Mouse (Mus musculus) liver, embryonic 12.5 days (tissue): ENCODE data around the gene Chd5. TPM values are rescaled to one million over a fixed set of nuclear protein-coding genes. Genes with fewer than 3 reads are reported as not detected.

Experiments
- ATAC-seq: fragments of 200-750 bp; cut with Nextera tagmentation; 2 replicates; pipeline ENCODE4 v1.8.0; 2017; ENCODE audit warnings: moderate number of reproducible peaks, mild to moderate bottlenecking, moderate library complexity
- H3K27ac ChIP-seq: fragments of 300-500 bp; sonication (generic); 2 replicates; pipeline ENCODE4 v1.5.1; 2016; ENCODE audit warnings: mild to moderate bottlenecking
- H3K27me3 ChIP-seq: fragments of 300-500 bp; sonication (generic); replicated peaks from 2 replicates; pipeline ENCODE4 v1.6.1; 2016; ENCODE audit warnings: mild to moderate bottlenecking, moderate library complexity
- H3K36me3 ChIP-seq: fragments of 300-500 bp; sonication (generic); 2 replicates; pipeline ENCODE4 v1.6.1; 2016; ENCODE audit warnings: mild to moderate bottlenecking, moderate library complexity
- H3K4me1 ChIP-seq: fragments of 300-500 bp; sonication (generic); 2 replicates; pipeline ENCODE4 v1.6.1; 2016
- H3K4me2 ChIP-seq: fragments of 300-500 bp; sonication (generic); 2 replicates; pipeline ENCODE4 v1.6.1; 2016; ENCODE audit warnings: mild to moderate bottlenecking, moderate library complexity
- H3K4me3 ChIP-seq: fragments of 300-500 bp; sonication (generic); 2 replicates; pipeline ENCODE4 v1.5.1; 2016; ENCODE audit warnings: mild to moderate bottlenecking, moderate library complexity
- H3K9ac ChIP-seq: fragments of 300-500 bp; sonication (generic); 2 replicates; pipeline ENCODE4 v1.6.1; 2016; ENCODE audit warnings: mild to moderate bottlenecking, moderate library complexity
- H3K9me3 ChIP-seq: fragments of 300-500 bp; sonication (generic); replicated peaks from 2 replicates; pipeline ENCODE4 v1.6.1; 2016; ENCODE audit warnings: mild to moderate bottlenecking, moderate library complexity
- WGBS: fragments of 180-500 bp; shearing (Covaris S2); methylation state at CpG from one replicate; pipeline ENCODE4 v1.1.7; 2016; ENCODE audit not compliant: insufficient replicate concordance; 5-methylcytosine and 5-hydroxymethylcytosine counted together
- polyA plus RNA-seq: library from polyadenylated mRNA; unstranded; fragments of >200 nt; fragmentation: Nextera tagmentation; extraction: Ambion mirVana; gene quantifications from 2 replicates; pipeline ENCODE4 v1.2.1, GENCODE M21; 2016

Gene Chd5
- polyA plus RNA-seq, 1 experiment from 2014 or later: 0.01 TPM

DNA sequence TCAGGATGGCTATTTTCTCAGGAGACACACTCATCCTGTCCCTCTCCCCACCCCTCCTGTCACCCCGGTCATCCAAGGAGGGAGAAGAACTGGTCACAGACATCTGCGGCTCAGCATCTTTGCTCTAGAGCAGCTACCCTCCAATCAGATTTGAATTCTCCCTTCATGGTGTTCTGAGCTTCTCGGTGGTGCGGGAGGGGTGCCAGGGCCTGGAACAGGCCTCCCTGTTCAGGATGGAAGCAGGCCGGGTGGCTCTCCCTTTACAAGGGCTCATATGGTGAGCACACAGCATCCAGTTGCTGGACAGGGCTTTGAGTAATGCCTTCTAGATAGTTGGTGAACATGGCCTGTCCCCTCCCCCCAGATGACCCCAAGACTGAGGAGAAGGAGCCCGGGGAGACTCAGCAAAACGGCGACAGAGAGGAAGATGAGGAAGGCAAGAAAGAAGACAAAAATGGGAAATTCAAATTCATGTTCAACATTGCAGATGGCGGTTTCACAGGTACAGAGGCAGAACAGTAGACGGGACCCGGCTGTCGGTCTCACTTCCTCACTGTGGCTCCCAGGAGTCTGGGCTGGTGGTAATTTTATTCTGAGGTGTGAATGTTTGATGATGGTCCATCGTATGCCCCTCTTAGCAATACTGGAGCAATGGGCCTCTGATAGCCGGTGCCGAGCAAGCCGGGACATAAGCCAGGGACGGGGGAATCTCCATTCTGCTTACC lies 44.2 kb downstream of the Chd5 start:
- no peak for ATAC-seq
- Histone ChIP-seq H3K4me3 (no peak overlapping the region), H3K9ac (no peak overlapping the region), H3K27ac (no peak overlapping the region), H3K36me3 (no peaks in the 10 kb centered on the region), H3K27me3 (peaks cover 13% of the 10 kb centered on the region), H3K4me1 (no peaks in the 10 kb centered on the region), H3K4me2 (no peak overlapping the region), H3K9me3 (no peaks in the 10 kb centered on the region)
- 71% methylated on average over 17 of the region's 17 CpGs for WGBS

DNA sequence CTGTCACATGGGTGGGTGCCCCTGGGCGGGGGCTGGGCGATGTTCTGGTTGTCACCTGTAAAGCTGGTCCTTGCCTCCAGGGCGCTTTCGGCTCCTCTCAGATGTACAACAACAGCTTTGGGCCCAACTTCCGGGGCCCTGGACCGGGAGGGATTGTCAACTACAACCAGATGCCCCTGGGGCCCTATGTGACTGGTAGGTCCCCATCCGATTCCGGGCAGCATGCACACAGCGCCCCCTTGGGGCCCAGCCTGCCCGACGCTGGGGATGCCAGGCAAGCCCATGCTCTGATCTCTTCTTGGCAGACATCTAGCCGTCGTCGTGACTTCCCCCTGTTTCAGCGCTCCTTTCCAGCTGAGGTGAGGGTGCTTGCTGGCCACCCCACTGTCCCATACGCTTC lies 47.2 kb downstream of the Chd5 start:
- H3K4me1 ChIP-seq: no peaks in the 10 kb centered on the region

DNA sequence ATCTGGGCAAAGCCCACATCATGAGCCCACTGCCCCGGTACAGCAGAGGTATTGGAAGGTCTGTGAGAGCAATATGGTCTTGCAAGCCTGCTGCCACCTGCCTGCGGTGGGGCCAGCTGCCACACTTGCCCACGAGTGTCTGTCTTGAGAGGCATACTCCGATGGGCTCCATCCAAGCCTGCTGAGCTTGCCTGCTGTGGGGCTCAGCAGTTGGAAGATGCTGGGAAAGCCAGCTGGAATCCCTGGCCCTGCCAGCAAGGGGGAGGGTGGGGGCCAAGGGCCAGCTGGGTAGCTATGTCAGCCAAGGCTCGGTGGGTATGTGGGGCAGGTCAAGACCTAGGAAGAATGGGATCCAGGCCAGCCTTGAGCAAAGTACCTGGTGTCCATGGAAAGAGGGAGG lies 53.7 kb downstream of the Chd5 start:
- ATAC-seq: no peak
- no peak overlapping the region for H3K27ac ChIP-seq
- H3K4me1 ChIP-seq: no peaks in the 10 kb centered on the region
- H3K36me3 ChIP-seq: no peaks in the 10 kb centered on the region
- H3K27me3 ChIP-seq: no peaks in the 10 kb centered on the region
- no peak overlapping the region for H3K9ac ChIP-seq
- H3K9me3 ChIP-seq: no peaks in the 10 kb centered on the region
- H3K4me2 ChIP-seq: no peak overlapping the region
- 69% methylated on average over 5 of the region's 5 CpGs for WGBS
- H3K4me3 ChIP-seq: no peak overlapping the region

More for the DNA sequence above, 47.2 kb downstream of the Chd5 start:
- H3K27ac ChIP-seq: no peak overlapping the region
- no peak overlapping the region for H3K4me2 ChIP-seq
- WGBS: 48% methylated on average over 16 of the region's 16 CpGs
- H3K36me3 ChIP-seq: no peaks in the 10 kb centered on the region
- no peak overlapping the region for H3K9ac ChIP-seq
- H3K9me3 ChIP-seq: no peaks in the 10 kb centered on the region
- H3K27me3 ChIP-seq: peaks cover 6% of the 10 kb centered on the region; the same call in 1 of the 2 replicates
- H3K4me3 ChIP-seq: no peak overlapping the region
- no peak for ATAC-seq

DNA sequence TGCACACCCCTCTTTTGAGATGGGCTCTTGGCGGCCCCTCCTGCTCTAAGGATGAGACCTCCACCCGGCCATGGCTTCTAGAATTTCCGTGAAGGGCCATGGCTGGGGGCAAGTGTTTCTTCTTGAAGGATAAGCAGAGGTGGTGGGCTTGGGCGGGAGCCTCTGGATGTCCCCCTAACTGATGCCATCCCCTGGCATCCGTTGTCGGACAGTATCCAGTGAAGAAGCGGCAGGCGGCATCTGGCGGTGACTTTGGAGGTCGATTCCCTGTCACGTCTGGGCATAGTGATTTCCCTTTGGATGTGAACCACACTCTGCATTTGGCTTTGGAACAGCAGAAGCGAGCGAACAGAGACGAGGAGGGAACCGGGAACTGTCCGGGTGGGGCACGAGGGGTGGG lies 54.2 kb downstream of the Chd5 start:
- H3K4me3 ChIP-seq: no peak overlapping the region
- no peaks in the 10 kb centered on the region for H3K9me3 ChIP-seq
- no peak overlapping the region for H3K4me2 ChIP-seq
- H3K27ac ChIP-seq: no peak overlapping the region
- H3K36me3 ChIP-seq: no peaks in the 10 kb centered on the region
- no peaks in the 10 kb centered on the region for H3K27me3 ChIP-seq
- no peak for ATAC-seq
- no peak overlapping the region for H3K9ac ChIP-seq
- H3K4me1 ChIP-seq: no peaks in the 10 kb centered on the region
- WGBS: 76% methylated on average over 17 of the region's 17 CpGs

DNA sequence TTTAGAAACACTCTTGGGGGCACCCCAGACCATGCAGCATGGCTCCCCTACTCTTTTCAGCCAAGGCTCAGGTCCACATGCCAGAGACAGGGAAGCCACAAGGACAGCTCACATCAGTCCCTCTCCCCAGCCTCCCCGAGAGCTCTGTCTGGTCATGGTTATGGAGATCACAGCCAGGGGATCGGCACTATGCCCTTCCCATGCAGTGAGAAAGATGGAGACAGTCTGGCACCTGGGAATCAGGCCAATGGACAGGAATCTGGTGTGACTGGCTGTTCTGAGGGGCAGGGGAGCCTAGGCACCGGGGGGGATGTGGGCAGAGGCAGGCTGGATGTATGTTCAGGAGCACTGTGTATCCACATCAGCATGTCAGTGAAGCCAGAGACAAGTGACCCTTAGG lies 60.5 kb downstream of the Chd5 start:
- Histone ChIP-seq H3K4me2 (no peak overlapping the region), H3K36me3 (no peaks in the 10 kb centered on the region), H3K4me1 (no peaks in the 10 kb centered on the region), H3K9ac (no peak overlapping the region), H3K27ac (no peak overlapping the region), H3K9me3 (no peaks in the 10 kb centered on the region), H3K4me3 (no peak overlapping the region), H3K27me3 (no peaks in the 10 kb centered on the region)
- WGBS: 76% methylated on average over 3 of the region's 3 CpGs
- ATAC-seq: no peak

DNA sequence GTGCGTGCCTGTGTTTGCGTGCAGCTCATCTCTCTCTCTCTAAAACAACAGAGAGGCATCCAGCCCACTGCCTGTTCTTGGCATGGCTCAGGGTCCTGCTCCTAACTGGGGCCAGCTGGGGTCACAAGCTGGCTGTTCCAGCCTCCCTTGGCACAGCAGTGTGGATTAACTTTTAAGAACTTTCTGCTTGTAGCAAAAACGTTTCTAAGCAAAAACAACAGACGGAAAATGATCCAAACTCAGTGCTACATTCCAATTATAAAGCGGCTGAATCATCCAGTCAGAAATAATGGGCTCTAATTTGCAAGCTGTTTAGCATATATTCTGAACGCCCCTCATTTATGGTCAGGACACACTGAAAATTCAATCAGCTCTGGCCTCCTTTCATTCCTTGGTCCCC lies 66.7 kb downstream of the Chd5 start:
- Histone ChIP-seq H3K27me3 (no peaks in the 10 kb centered on the region), H3K36me3 (no peaks in the 10 kb centered on the region), H3K27ac (no peak overlapping the region), H3K9ac (no peak overlapping the region), H3K4me3 (no peak overlapping the region), H3K4me2 (no peak overlapping the region), H3K9me3 (no peaks in the 10 kb centered on the region), H3K4me1 (no peaks in the 10 kb centered on the region)
- ATAC-seq: no peak
- WGBS: 57% methylated on average over 6 of the region's 6 CpGs

DNA sequence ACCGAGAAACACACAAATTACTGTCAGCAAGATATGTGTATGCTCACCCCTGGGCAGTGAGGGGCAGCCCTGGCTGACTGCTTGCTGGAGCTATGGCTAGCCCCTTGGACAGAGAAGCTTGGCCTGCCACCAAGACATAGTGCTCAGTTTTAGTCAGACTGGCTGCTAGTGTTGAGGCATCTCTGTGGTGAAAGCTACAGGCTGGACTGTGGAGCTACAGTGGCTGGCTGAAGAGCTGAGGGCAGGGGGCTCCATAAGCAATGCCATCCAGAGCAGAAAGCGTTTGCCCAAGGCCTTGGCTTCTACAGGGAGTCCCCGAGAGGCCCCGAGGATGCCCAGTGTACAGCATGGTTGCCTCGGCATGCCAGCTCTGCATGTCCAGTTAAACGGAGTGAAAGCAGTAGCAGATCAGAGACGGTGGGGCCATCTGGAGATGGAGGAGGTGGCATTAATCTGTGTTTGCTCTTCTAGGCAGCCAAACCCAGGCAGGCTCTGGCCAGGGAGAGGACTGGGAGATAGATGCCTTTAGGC lies 67.3 kb downstream of the Chd5 start:
- no peaks in the 10 kb centered on the region for H3K4me1 ChIP-seq
- no peak overlapping the region for H3K4me2 ChIP-seq
- H3K27ac ChIP-seq: no peak overlapping the region
- 59% methylated on average over 7 of the region's 7 CpGs for WGBS
- no peaks in the 10 kb centered on the region for H3K27me3 ChIP-seq
- ATAC-seq: no peak
- H3K36me3 ChIP-seq: no peaks in the 10 kb centered on the region
- no peak overlapping the region for H3K4me3 ChIP-seq
- H3K9me3 ChIP-seq: no peaks in the 10 kb centered on the region
- no peak overlapping the region for H3K9ac ChIP-seq

DNA sequence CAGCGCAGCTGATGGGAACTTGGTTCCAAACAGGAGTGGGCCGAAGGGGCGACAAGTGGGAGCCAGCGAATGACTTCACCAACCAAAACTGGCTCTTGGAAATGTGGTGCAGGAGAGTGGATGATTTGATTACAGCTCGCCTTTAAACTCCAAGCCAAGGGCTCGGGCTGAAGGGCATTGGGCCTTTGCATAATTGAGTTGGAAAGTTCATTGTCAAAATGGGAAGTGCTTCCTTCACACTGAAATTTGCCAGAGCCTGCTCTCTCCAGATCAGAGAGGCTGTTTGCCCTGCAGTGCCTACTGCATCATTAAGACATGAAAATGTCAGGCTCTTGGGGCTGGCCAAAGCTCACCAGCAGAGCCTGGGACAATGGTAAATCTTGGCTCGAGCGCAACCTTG lies 68.1 kb downstream of the Chd5 start:
- Histone ChIP-seq H3K9me3 (no peaks in the 10 kb centered on the region), H3K27ac (no peak overlapping the region), H3K9ac (no peak overlapping the region), H3K27me3 (no peaks in the 10 kb centered on the region), H3K4me1 (no peaks in the 10 kb centered on the region), H3K36me3 (no peaks in the 10 kb centered on the region), H3K4me2 (no peak overlapping the region), H3K4me3 (no peak overlapping the region)
- ATAC-seq: no peak
- 69% methylated on average over 8 of the region's 8 CpGs for WGBS

DNA sequence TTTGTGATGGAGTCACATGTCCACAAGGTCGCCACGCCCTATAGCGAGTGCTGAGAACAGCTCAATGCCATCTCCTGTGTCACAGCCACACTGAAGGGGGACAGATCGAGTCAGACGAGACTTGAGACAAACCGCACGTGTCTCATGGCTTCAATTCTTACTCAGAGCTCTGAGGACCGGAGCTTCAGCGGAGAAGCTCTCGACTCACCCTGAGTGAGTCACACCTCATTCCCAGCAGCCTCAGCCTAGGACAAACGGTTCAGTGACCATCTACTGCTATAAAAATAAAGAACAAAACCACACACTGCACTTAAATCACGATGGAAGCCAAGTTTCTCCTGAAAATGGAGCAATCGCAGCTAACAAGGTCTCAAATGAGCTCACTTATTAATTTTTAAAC lies 72.5 kb downstream of the Chd5 start:
- H3K9me3 ChIP-seq: no peaks in the 10 kb centered on the region
- no peak overlapping the region for H3K4me2 ChIP-seq
- ATAC-seq: no peak
- WGBS: 65% methylated on average over 13 of the region's 13 CpGs
- H3K36me3 ChIP-seq: no peaks in the 10 kb centered on the region
- no peaks in the 10 kb centered on the region for H3K27me3 ChIP-seq
- no peak overlapping the region for H3K27ac ChIP-seq
- H3K4me3 ChIP-seq: no peak overlapping the region
- no peak overlapping the region for H3K9ac ChIP-seq
- H3K4me1 ChIP-seq: no peaks in the 10 kb centered on the region

DNA sequence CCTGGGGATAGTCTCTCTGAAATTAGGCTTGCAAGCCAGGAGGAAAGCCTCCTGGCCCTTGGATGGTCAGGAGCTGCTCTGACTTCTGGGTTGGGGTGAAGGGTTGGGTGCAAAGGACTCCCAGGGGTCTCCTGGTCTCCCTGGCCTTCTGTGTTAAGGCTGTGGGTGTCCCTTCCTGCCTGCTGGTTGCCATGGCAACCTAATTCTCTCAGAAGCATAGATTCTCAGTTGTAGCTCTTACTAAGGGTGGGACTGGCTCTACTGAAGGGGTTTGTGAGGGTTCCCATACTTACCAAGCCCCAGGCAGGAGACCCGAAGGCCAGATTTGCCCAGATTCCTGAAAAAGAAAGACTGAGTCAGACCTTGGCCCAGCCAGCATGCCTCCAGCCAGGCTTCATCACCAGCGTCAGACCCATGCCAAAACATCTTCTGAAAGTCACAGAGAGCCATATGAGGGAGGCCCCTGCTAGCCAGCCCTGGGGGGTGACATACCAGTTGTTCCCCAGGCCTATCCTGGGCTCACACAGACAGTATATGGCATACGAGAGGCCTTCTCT lies 74.2 kb downstream of the Chd5 start:
- no peak overlapping the region for H3K4me2 ChIP-seq
- ATAC-seq: no peak
- no peaks in the 10 kb centered on the region for H3K9me3 ChIP-seq
- H3K9ac ChIP-seq: no peak overlapping the region
- H3K27me3 ChIP-seq: 0 out of 2 replicates have a peak, but pooled peaks cover 3% of the 10 kb centered on the region
- 73% methylated on average over 3 of the region's 3 CpGs for WGBS
- H3K27ac ChIP-seq: no peak overlapping the region
- no peaks in the 10 kb centered on the region for H3K4me1 ChIP-seq
- H3K36me3 ChIP-seq: no peaks in the 10 kb centered on the region
- H3K4me3 ChIP-seq: no peak overlapping the region

DNA sequence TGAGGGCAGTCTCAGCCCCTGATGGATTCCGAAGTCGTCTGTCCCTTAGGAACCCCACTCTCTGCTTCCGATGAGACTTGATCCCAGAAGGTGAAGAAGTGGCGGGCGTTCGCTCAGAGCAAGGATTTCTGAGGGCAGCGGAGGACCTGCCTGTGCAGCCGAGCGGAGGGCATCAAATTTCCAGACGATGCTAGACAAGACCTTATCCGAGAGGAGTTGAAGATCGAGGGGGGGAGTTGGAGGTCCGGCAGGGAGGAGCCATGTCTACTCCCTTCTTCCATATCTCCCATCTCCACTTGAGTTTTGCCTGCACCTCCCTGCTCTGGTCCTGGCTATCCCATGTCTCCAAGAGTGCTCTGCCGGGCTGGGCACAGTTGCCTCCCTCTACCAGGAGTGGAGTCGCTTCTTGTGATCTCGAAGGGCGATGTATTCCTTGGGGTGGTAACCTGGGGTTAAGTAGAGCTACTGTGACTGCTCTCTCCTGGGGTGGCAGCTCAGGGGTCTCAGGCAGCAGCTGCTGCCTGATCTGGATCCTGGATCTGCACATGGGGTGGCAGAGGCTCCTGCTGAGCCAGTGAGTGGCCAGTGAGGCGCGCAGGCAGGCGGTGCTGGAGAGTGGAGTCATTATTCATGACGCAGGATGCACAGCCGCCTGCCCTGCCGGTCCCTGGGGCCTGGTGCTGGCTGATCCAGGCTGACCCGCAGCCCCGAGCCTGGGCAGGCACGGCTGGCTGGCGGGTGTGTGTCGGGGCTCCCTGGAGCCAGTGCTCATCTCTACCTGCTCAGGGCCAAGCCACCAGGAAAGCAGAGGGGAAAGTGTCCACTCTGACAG lies 80.0 kb downstream of the Chd5 start:
- Histone ChIP-seq H3K4me2 (no peak overlapping the region), H3K9me3 (no peaks in the 10 kb centered on the region), H3K27ac (no peak overlapping the region), H3K36me3 (no peaks in the 10 kb centered on the region), H3K27me3 (0 out of 2 replicates have a peak, but pooled peaks cover 3% of the 10 kb centered on the region), H3K4me3 (no peak overlapping the region), H3K4me1 (no peaks in the 10 kb centered on the region), H3K9ac (no peak overlapping the region)
- WGBS: 57% methylated on average over 28 of the region's 28 CpGs
- no peak for ATAC-seq

DNA sequence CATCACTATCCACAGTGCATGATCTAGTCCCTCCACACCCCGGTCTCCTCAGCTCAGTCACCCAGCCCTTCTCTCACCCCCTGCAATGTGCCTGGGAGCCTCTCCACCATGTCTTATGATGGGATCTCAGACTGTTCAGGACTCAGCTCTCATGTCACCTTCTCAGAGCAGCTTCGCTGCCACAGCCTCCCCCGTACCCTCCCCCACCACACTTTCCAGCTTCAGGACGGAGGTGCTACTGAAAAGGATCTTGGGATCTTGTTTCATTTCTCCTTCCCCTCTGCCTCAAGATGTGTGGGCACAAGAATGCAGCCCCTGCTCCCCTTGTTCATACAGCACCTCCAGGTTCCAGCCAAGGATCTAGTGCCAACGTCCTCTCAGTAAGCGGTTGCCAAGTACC lies 85.1 kb downstream of the Chd5 start:
- H3K9me3 ChIP-seq: no peaks in the 10 kb centered on the region

More for the DNA sequence above, 85.1 kb downstream of the Chd5 start:
- WGBS: 84% methylated on average over 6 of the region's 6 CpGs
- H3K27me3 ChIP-seq: no peaks in the 10 kb centered on the region
- no peak overlapping the region for H3K27ac ChIP-seq
- no peak overlapping the region for H3K4me2 ChIP-seq
- no peaks in the 10 kb centered on the region for H3K4me1 ChIP-seq
- H3K36me3 ChIP-seq: no peaks in the 10 kb centered on the region
- no peak overlapping the region for H3K4me3 ChIP-seq
- no peak overlapping the region for H3K9ac ChIP-seq
- no peak for ATAC-seq
